Mouse (Mus musculus) forebrain, postnatal 0 days (tissue): ENCODE measurements around the gene Hoxd11. TPM values are rescaled to one million over a fixed set of nuclear protein-coding genes. Genes with fewer than 3 reads are reported as not detected.

Source experiments
- ATAC-seq: fragments of 200-750 bp; cut with Nextera tagmentation; 2 replicates; pipeline ENCODE4 v1.8.0; 2017; ENCODE audit warnings: mild to moderate bottlenecking, moderate library complexity
- DNase-seq: peaks from one replicate; pipeline ENCODE4 v3.0.0-alpha.2; 2015
- H3K27ac ChIP-seq: fragments of 300-500 bp; sonication (generic); 2 replicates; pipeline ENCODE4 v1.5.1; 2014; ENCODE audit warnings: low read depth, mild to moderate bottlenecking, antibody characterized with exemption, low read length, moderate library complexity, mixed read lengths
- H3K27me3 ChIP-seq: fragments of 300-500 bp; sonication (generic); 2 replicates; pipeline ENCODE4 v1.6.1; 2014; ENCODE audit warnings: mild to moderate bottlenecking, low read length, mixed read lengths; ENCODE audit not compliant: insufficient read depth
- H3K36me3 ChIP-seq: fragments of 300-500 bp; sonication (generic); 2 replicates; pipeline ENCODE4 v1.6.1; 2014; ENCODE audit warnings: mild to moderate bottlenecking, moderate library complexity; ENCODE audit not compliant: insufficient read depth
- H3K4me1 ChIP-seq: fragments of 300-500 bp; sonication (generic); 2 replicates; pipeline ENCODE4 v1.6.1; 2014; ENCODE audit warnings: antibody characterized with exemption; ENCODE audit not compliant: insufficient read depth
- H3K4me2 ChIP-seq: fragments of 300-500 bp; sonication (generic); 2 replicates; pipeline ENCODE4 v1.6.1; 2014; ENCODE audit warnings: low read depth, mild to moderate bottlenecking, moderate library complexity
- H3K4me3 ChIP-seq: fragments of 300-500 bp; sonication (generic); 2 replicates; pipeline ENCODE4 v1.5.1; 2014; ENCODE audit warnings: low read depth, low read length, mixed read lengths
- H3K9ac ChIP-seq: fragments of 300-500 bp; sonication (generic); 2 replicates; pipeline ENCODE4 v1.6.1; 2014; ENCODE audit warnings: mild to moderate bottlenecking
- H3K9me3 ChIP-seq: fragments of 300-500 bp; sonication (generic); 2 replicates; pipeline ENCODE4 v1.6.1; 2016; ENCODE audit warnings: low read length
- CTCF ChIP-seq: sonication (generic); IDR thresholded peaks from 2 replicates; pipeline ENCODE4 v1.5.1; 2016; ENCODE audit warnings: antibody characterized with exemption, control low read depth, low read depth
- WGBS: fragments of 180-500 bp; shearing (Covaris S2); extraction: QIAGEN DNeasy Blood & Tissue Kit; methylation state at CpG from one replicate; pipeline ENCODE4 v1.1.7; 2014; 5-methylcytosine and 5-hydroxymethylcytosine counted together
- polyA plus RNA-seq: library from polyadenylated mRNA; unstranded; fragments of >200 nt; fragmentation: Nextera tagmentation; extraction: Ambion mirVana; gene quantifications from 2 replicates; pipeline ENCODE4 v1.2.1, GENCODE M21; 2015
- total RNA-seq: library from RNA; depleted of rRNA; stranded (reverse); fragments of >200 nt; gene quantifications from 2 replicates; pipeline ENCODE4 v1.2.3, GENCODE M21; 2014

The Hoxd11 gene
- total and polyA plus RNA-seq, 2 experiments from 2014 or later = not detected

- ATAC-seq (no peak), DNase-seq (no peak)
- H3K27me3 ChIP-seq = peaks cover 96% of the 10 kb centered on the region
- H3K9ac ChIP-seq = no peak overlapping the region
- WGBS = 4% methylated on average over 3 of the region's 3 CpGs
- no peak for TF ChIP-seq CTCF
- no peak overlapping the region for H3K27ac ChIP-seq
- H3K4me3 ChIP-seq = no peak overlapping the region
- H3K36me3 ChIP-seq = no peaks in the 10 kb centered on the region
- no peaks in the 10 kb centered on the region for H3K4me1 ChIP-seq
- no peaks in the 10 kb centered on the region for H3K9me3 ChIP-seq
- H3K4me2 ChIP-seq = no peak overlapping the region
These were observed 8.6 kb upstream of the Hoxd11 start for GRCm38 (mm10) chr2:74670632-74671188.

DNA sequence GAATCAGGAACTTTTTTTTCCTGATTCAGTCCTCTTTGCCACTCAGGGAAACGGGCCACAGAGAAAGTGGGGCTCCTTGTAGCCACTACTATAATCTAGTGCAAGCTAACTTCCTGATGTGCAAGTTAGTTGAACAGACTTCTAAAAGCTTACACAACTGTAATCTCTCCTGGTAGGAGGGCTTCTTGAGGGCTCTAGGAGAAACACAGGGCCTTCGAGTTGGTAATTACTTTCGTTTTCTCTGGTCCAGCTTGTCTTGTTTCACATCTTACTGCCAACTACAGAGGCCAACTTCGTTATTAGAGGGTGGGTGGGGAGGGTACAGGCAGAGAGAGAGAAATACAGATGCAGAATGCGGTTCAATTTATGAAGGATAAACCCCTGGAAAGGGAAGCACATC lies 7.5 kb upstream of the Hoxd11 start:
- no peak overlapping the region for H3K9ac ChIP-seq
- no peak overlapping the region for H3K4me2 ChIP-seq
- no peaks in the 10 kb centered on the region for H3K9me3 ChIP-seq
- 9% methylated on average over 5 of the region's 5 CpGs for WGBS
- H3K36me3 ChIP-seq = no peaks in the 10 kb centered on the region
- H3K4me1 ChIP-seq = no peaks in the 10 kb centered on the region
- no peak overlapping the region for H3K27ac ChIP-seq
- no peak for TF ChIP-seq CTCF
- H3K4me3 ChIP-seq = no peak overlapping the region
- no peak for DNase-seq
- no peak for ATAC-seq
- H3K27me3 ChIP-seq = peaks cover 97% of the 10 kb centered on the region

GRCm38 (mm10) chr2:74672481-74673362 lies 6.6 kb upstream of the Hoxd11 start:
- peak overlapping the region; percentile 23 for H3K4me3 ChIP-seq
- peaks cover 97% of the 10 kb centered on the region for H3K27me3 ChIP-seq
- no peaks in the 10 kb centered on the region for H3K9me3 ChIP-seq
- WGBS = 6% methylated on average over 40 of the region's 40 CpGs
- ATAC-seq (peak; percentile 65; the same call in 1 of the 2 replicates), DNase-seq (no peak)
- H3K36me3 ChIP-seq = no peaks in the 10 kb centered on the region
- no peaks in the 10 kb centered on the region for H3K4me1 ChIP-seq
- peak overlapping the region; percentile 38; the same call in 1 of the 2 replicates for H3K4me2 ChIP-seq
- no peak overlapping the region for H3K27ac ChIP-seq
- no peak overlapping the region for H3K9ac ChIP-seq
- peak; percentile 80 for TF ChIP-seq CTCF

GRCm38 (mm10) chr2:74673835-74674425 lies 5.4 kb upstream of the Hoxd11 start:
- no peak for TF ChIP-seq CTCF
- no peaks in the 10 kb centered on the region for H3K36me3 ChIP-seq
- H3K9me3 ChIP-seq = no peaks in the 10 kb centered on the region
- WGBS = 2% methylated on average over 24 of the region's 24 CpGs
- ATAC-seq (no peak), DNase-seq (no peak)
- no peak overlapping the region for H3K27ac ChIP-seq
- no peak overlapping the region for H3K4me2 ChIP-seq
- H3K4me3 ChIP-seq = no peak overlapping the region
- H3K27me3 ChIP-seq = peaks cover 96% of the 10 kb centered on the region
- no peak overlapping the region for H3K9ac ChIP-seq
- H3K4me1 ChIP-seq = no peaks in the 10 kb centered on the region

DNA sequence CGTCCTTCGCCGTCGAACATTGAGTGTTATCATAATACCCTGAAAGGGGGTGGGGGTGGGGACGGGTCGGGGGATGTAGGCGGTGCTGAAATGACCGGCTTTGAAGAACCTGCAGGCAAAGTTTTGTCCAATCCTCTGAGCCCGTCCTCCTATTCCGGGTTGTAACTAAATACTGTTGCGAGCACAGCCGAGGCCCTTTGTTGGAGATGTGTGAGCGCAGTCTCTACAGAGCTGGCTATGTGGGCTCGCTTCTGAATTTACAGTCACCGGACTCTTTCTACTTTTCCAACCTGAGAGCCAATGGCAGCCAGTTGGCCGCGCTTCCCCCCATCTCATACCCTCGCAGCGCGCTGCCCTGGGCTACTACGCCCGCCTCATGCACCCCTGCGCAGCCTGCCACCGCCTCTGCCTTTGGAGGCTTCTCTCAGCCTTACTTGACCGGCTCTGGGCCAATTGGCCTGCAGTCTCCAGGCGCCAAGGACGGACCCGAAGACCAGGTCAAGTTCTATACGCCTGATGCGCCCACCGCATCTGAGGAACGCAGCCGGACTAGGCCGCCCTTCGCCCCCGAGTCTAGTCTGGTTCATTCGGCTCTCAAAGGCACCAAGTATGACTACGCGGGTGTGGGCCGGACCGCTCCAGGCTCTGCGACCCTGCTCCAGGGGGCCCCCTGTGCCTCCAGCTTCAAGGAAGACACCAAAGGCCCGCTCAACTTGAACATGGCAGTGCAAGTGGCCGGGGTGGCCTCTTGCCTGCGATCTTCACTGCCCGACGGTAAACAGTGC lies 4.3 kb upstream of the Hoxd11 start, which contains the start of gene Hoxd12:
Gene Hoxd12 (plus strand): TSS at position 133 of the 785 bp plus-strand sequence.
- no peak within 1 kb of the TSS for H3K4me2 ChIP-seq
- no peak for ATAC-seq
- H3K9ac ChIP-seq = no peak within 1 kb of the TSS
- no peaks in the 10 kb centered on the region for H3K4me1 ChIP-seq
- TF ChIP-seq CTCF = no peak
- H3K4me3 ChIP-seq = no peak within 1 kb of the TSS
- peaks cover 97% of the 10 kb centered on the region for H3K27me3 ChIP-seq
- WGBS = 2% methylated on average over 47 of the region's 47 CpGs
- DNase-seq = no peak
- no peaks in the 10 kb centered on the region for H3K9me3 ChIP-seq
- no peaks in the 10 kb centered on the region for H3K36me3 ChIP-seq
- H3K27ac ChIP-seq = no peak within 1 kb of the TSS

DNA sequence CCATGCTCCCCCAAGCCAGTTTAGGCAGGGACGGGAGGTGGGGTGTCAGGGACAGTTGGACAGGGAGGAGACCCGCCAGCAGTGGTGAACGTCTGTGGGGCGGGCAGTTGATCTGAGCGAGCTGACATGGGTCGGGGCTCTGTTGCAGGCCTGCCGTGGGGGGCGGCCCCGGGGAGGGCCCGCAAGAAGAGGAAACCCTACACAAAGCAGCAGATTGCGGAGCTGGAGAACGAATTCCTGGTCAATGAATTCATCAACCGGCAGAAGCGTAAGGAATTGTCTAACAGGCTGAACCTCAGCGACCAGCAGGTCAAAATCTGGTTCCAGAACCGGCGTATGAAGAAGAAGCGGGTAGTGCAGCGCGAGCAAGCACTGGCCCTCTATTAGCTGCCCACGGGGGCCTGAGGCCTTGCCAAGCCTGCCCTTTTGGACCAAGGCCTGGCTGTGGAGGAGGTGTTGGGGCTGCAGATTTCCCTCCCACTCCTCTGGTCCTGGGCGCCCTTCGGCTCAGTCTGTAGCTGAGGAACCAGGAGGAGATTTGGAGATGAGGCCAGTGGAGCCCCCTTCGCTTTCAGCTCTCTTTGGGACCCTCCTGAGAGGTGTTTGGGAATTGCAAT lies 3.6 kb upstream of the Hoxd11 start:
- H3K4me1 ChIP-seq = no peaks in the 10 kb centered on the region
- no peak overlapping the region for H3K4me2 ChIP-seq
- H3K36me3 ChIP-seq = no peaks in the 10 kb centered on the region
- no peak for TF ChIP-seq CTCF
- no peaks in the 10 kb centered on the region for H3K9me3 ChIP-seq
- H3K4me3 ChIP-seq = no peak overlapping the region
- DNase-seq = no peak
- WGBS = 6% methylated on average over 22 of the region's 24 CpGs
- H3K9ac ChIP-seq = no peak overlapping the region
- H3K27ac ChIP-seq = no peak overlapping the region
- H3K27me3 ChIP-seq = peaks cover 98% of the 10 kb centered on the region
- no peak for ATAC-seq
